Mouse (Mus musculus) cerebellum, adult 2 months (tissue): ENCODE data around the gene Trp53. TPM values are rescaled to one million over a fixed set of nuclear protein-coding genes. Genes with fewer than 3 reads are reported as not detected.

Experiments used
- DNase-seq, 2 experiments: peaks; one replicate each; pipeline ENCODE4 v3.0.0; 2021
- H3K27ac ChIP-seq: fragments of 200-500 bp; 2 replicates; pipeline ENCODE4 v1.5.1; 2012; ENCODE audit warnings: low read length, control low read depth, inconsistent platforms; ENCODE audit not compliant: insufficient read depth
- H3K27me3 ChIP-seq: fragments of 200-500 bp; 2 replicates; pipeline ENCODE4 v1.6.1; 2012; ENCODE audit warnings: inconsistent platforms, mild to moderate bottlenecking, low read length, moderate library complexity; ENCODE audit not compliant: control insufficient read depth, insufficient read depth
- H3K4me1 ChIP-seq: fragments of 200-500 bp; 2 replicates; pipeline ENCODE4 v1.6.1; 2011; ENCODE audit warnings: low read length; ENCODE audit not compliant: control insufficient read depth, insufficient read depth
- H3K4me3 ChIP-seq: fragments of 200-500 bp; replicated peaks from 2 replicates; pipeline ENCODE3; 2011; ENCODE audit warnings: mild to moderate bottlenecking, low read depth, low read length, control low read depth; ENCODE audit not compliant: insufficient read depth
- CTCF ChIP-seq: fragments of 200-500 bp; IDR thresholded peaks from 2 replicates; pipeline ENCODE4 v1.5.1; 2011; ENCODE audit warnings: low read depth, mild to moderate bottlenecking, control low read depth, low read length, moderate library complexity, borderline replicate concordance; ENCODE audit not compliant: insufficient read depth
- POLR2A ChIP-seq: fragments of 200-500 bp; IDR thresholded peaks from 2 replicates; pipeline ENCODE4 v1.6.1; 2011; ENCODE audit warnings: low read length, control low read depth, borderline replicate concordance; ENCODE audit not compliant: insufficient read depth
- WGBS: fragments of 180-500 bp; shearing (Covaris S2); methylation state at CpG from one replicate; pipeline ENCODE4 v1.1.7; 2018; 5-methylcytosine and 5-hydroxymethylcytosine counted together
- polyA plus RNA-seq: library from polyadenylated mRNA; depleted of rRNA; stranded (reverse); fragments of >200 nt; gene quantifications from 2 replicates; pipeline ENCODE4 v1.2.3, GENCODE M21; 2012

Trp53 gene
- polyA plus RNA-seq, 1 experiment, result 34.7 TPM

DNA sequence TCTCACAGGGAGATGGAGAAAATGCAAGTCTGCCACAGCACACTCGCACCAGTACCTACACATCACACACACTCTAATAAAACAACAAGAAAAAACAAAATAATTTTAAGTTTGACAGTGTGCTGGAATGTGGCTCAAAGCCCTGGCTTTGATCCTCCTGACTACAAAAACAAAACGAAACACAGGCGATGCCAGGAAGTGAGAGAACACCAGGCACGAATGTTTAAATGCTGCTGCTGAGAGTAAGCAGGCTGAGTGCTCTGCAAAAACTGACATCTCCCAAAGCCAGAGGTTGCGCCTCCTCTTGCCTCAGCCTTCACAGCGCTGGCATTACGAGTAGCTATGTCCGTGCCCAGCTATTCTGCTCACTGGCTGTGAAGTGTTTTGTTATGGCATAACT is 15.0 kb upstream of the Trp53 start:
- WGBS, result 79% methylated on average over 8 of the region's 8 CpGs
- H3K27me3 ChIP-seq, result no peaks in the 10 kb centered on the region
- H3K4me3 ChIP-seq, result no peak overlapping the region
- no peak overlapping the region for H3K27ac ChIP-seq
- TF ChIP-seq POLR2A (no peak), CTCF (no peak)
- no peak for DNase-seq
- H3K4me1 ChIP-seq, result peaks cover 4% of the 10 kb centered on the region; the same call in 1 of the 2 replicates

DNA sequence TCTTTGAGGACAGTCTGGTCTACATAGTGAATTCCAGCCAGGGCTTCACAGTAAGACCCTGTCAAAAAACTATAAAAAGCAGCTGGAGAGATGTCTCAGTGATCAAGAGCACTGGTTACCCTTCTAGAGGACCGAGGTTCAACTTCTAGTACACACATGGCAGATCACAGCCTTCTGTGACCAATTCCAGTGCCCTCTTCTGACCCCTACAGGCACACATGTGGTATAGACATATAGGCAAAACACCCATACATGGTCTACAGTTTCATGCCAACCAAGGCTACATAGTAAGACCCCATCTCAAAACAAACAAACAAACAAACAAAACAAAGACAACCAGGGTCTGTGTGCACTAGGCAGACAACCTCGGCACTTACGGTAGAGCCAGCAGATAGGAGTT is 4.9 kb upstream of the Trp53 start:
- DNase-seq, result peak in 1 of 2 experiments; percentile 13
- Histone ChIP-seq H3K27ac (no peak overlapping the region), H3K27me3 (no peaks in the 10 kb centered on the region), H3K4me1 (peaks cover 5% of the 10 kb centered on the region; the same call in 1 of the 2 replicates), H3K4me3 (no peak overlapping the region)
- TF ChIP-seq POLR2A (no peak), CTCF (peak; percentile 55; the same call in 1 of the 2 replicates)
- 56% methylated on average over 3 of the region's 3 CpGs for WGBS

DNA sequence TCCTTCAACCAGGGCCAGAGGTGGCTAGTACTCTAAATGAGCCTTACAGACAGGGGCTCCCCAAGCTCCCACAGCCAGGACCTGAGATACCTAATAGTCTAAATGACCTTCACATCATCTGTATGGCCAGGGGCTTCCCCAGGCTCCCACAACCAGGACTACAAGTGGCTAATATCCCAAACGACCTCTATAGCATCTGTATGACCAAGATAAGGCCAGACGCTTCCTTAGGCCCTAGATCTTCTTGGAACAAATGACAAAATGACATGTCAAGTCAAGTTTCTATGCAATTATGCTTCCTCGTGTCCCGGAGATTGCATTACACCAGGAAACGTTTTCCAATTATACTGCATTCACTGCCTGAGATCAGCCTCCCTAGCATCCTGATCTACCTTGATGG is 3.9 kb upstream of the Trp53 start:
- no peak for DNase-seq
- H3K4me3 ChIP-seq, result no peak overlapping the region
- peaks cover 5% of the 10 kb centered on the region; the same call in 1 of the 2 replicates for H3K4me1 ChIP-seq
- no peak overlapping the region for H3K27ac ChIP-seq
- H3K27me3 ChIP-seq, result no peaks in the 10 kb centered on the region
- whole genome bisulfite sequencing, result 62% methylated on average over 5 of the region's 5 CpGs
- TF ChIP-seq CTCF (no peak), POLR2A (no peak)

DNA sequence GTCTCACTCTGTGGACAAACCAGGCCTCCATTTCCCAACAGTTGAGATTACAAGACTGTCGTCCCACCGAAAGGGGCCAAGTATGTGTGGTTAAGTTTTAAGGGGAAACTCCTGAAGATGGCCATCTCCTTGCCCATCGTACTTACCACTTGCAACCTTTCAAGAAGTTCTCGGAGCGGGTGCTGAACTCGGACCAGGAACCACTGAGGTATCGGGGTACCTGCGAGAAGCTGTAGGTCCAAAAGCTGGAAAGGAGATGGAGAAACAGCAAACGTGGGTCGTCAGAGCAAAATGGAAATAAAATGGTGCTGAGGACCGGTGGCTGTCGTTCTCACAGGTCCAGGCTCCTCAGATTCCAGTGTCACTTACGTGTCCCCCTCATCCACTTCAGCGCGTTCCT is 1.9 kb upstream of the Trp53 start:
- no peak overlapping the region; the same call in 1 of the 2 replicates for H3K27ac ChIP-seq
- peak overlapping the region; percentile 91 for H3K4me3 ChIP-seq
- peaks cover 5% of the 10 kb centered on the region for H3K4me1 ChIP-seq
- peak in 1 of 2 experiments; percentile 25 for DNase-seq
- 9% methylated on average over 15 of the region's 15 CpGs for WGBS
- no peak for TF ChIP-seq POLR2A
- no peaks in the 10 kb centered on the region for H3K27me3 ChIP-seq

DNA sequence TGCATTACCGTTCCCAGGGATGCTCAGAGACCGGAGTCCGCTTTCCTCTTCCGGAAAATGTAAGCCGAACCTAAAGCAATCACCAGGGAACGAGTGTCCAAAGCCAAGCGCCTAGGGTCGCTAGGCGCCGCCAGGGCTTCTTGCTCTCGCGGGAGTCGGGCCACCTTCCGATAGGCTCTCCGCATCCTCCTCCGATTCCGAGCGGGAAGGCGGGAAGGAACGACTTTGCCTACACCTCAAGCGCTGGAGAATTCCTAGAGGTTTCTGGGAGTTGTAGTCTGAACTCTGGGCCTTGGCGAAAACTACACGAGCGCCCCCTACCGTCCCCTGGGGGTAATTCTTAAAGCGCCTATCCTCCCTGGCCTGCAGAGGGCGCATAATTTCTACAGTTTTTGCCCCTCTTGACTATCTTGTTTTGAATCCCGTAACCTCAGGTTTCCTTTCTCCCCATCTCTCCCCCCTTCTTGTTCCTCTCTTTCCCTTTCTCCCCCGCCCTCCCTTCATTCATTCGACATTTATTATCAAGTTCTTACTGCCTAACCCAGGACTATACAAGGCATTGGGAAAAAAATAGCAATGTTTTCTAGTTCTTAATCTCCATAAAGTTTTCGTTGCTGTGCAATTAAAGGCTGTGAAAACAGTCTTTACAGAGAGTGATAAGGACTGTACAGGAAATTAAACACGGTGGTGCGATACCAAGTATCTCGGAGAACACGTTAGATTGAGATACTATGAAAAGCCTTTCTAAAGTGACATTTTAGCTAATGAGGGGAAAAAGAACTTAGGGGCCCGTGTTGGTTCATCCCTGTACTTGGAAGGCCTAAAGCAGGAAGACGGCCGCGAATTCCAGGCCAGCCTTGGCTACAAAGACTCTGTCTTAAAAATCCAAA is 786 bp upstream of the Trp53 start:
- DNase-seq, result peak; percentile 98 to 99
- Histone ChIP-seq H3K27ac (peak overlapping the region; percentile 45), H3K27me3 (no peaks in the 10 kb centered on the region), H3K4me1 (peaks cover 5% of the 10 kb centered on the region), H3K4me3 (peak overlapping the region; percentile 91)
- TF ChIP-seq POLR2A, result peak; percentile 68; the same call in 1 of the 2 replicates
- peak; percentile 98 for TF ChIP-seq CTCF
- WGBS, result under 1% methylated on average over 39 of the region's 39 CpGs

DNA sequence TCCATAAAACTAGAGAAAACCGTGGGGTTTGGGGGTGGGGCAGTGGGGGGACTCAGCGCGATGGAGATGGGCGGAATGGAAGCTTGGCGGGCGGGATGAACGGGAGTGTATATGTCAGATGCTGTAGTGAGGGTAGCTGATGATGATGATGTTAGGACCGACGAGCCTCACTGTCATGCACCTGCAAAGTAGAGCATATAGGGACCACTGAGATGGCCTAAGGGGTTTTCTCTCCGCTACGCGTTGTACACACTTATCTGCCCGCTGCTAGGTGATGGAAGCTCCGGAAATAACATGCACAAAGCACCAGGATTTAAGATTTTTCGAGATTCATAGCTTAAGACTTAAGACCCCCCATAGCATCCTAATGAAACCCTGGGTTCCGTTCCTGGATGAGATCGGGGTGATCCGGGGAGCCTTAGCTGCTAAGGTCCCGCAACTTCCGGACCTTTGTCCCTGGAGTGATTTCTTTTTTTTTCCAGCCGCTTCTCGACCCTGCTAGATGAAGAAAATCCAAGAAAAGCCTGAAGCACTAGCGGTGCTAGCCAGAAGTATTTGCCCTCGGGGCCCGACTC is 500 bp downstream of the Trp53 start:
- peak overlapping the region; percentile 97 for H3K27ac ChIP-seq
- DNase-seq, result no peak
- H3K4me3 ChIP-seq, result peak overlapping the region; percentile 91
- whole genome bisulfite sequencing, result under 1% methylated on average over 25 of the region's 25 CpGs
- no peaks in the 10 kb centered on the region for H3K27me3 ChIP-seq
- peak; percentile 38; the same call in 1 of the 2 replicates for TF ChIP-seq POLR2A
- TF ChIP-seq CTCF, result no peak
- peaks cover 5% of the 10 kb centered on the region for H3K4me1 ChIP-seq

DNA sequence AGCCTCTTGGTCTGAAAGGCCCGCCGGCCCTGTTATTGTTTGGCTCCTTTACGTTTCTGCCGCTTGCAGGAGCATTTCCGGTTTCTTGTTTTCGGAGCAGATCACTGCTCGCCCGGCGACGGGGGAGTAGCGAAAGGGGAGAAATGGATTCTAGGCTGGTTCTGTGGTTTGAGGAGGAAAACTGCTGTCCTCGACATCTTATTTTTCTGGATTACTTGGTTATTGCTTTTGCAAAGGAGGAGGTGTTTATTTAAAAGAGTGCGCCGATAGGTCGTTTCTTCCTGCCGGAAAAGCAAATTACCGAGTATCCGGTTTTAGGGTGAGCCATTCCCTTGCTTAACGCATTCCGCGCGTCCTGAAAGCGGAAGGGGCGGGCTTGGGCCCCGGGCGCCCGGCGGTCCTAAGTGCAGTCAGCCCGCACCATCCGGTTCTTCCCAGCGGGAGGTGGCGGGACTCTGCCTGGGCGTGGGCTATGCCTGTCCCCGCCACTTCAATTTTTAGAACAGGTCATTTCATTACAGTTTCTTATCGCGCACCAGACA is 1.1 kb downstream of the Trp53 start:
- WGBS, result under 1% methylated on average over 36 of the region's 36 CpGs
- peak overlapping the region; percentile 97 for H3K27ac ChIP-seq
- H3K4me1 ChIP-seq, result peaks cover 5% of the 10 kb centered on the region
- H3K4me3 ChIP-seq, result peak overlapping the region; percentile 91
- DNase-seq, result peak; percentile 93 to 96
- no peak for TF ChIP-seq CTCF
- TF ChIP-seq POLR2A, result peak; percentile 34; the same call in 1 of the 2 replicates
- H3K27me3 ChIP-seq, result no peaks in the 10 kb centered on the region

DNA sequence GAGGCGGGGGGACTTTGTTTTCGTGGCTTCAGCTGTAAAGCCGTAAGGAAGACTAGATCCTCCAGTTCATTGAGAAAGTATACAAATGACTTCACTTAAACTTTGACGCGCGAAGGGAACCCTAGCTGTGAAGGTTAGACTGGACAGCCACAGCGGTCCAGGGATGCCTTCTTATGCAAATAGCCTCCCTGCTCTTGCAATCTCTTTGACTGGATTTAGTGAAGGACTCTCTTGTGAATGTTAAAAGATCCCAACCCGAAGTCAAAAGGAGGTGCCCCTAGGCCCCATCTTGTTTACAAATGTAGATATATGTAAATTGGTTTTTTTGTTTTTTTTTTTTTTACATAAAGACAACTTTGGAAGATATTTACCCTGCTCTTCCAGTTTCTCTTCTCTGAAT is 1.7 kb downstream of the Trp53 start:
- Histone ChIP-seq H3K27me3 (no peaks in the 10 kb centered on the region), H3K4me1 (peaks cover 4% of the 10 kb centered on the region), H3K27ac (peak overlapping the region; percentile 32; the same call in 1 of the 2 replicates), H3K4me3 (peak overlapping the region; percentile 91)
- TF ChIP-seq CTCF (no peak), POLR2A (no peak)
- under 1% methylated on average over 8 of the region's 8 CpGs for WGBS
- DNase-seq, result no peak
